Mouse (Mus musculus): ENCODE data around the gene Plekhs1.

DNA sequence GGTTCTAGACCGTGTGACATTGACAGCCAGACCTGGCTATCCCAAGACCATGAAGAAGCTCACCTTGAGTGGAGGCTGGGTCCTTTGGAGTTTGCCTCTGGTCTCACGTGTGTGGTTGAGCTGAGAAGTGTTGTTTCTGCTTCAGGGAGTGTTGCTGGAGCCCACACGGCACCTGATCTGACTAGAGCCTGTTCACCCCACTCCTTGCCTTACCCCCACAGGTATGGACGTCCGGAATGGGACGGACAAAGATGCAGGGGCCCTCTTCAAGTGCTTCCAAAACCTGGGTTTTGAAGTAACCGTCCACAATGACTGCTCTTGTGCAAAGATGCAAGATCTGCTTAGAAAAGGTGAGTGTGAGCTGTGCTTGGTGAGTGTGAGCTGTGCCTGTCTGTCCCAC lies 27.9 kb upstream of the Plekhs1 start:
- TF ChIP-seq POLR2A (IDR thresholded peaks at IDR 0.05; ENCODE audit: extremely low read depth, insufficient read depth, low read length) (no peak), CTCF (IDR thresholded peaks at IDR 0.05; ENCODE audit: extremely low read depth, insufficient read depth, low read length) (no peak)
